Mouse (Mus musculus): Measurements from ENCODE around the gene Macrod2.

The Macrod2 gene

GRCm38 (mm10) chr2:142058751-142059090, 1663.6 kb downstream of the Macrod2 start:
- no peak for DNase-seq

- no peak for DNase-seq
Measured at GRCm38 (mm10) chr2:142108947-142109346, 1713.8 kb downstream of the Macrod2 start.

DNA sequence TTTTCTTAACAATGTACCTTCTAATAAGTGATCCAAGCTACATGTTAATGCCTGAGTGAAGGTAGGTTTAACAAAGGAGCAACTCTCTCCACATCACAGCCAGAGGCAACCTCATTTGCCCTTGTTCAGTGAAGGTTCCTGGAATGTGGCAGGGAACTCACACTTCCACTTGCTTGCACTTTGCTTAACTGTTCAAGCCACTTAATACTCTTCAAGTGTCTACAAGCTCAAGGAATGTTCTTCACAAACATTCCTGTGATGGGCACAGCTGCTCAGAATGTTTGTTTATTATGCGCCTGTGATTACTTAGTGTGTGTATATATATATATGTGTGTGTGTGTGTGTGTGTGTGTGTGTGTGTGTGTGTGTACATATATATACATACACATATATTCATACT, 1721.5 kb downstream of the Macrod2 start:
- no peak for DNase-seq

- DNase-seq = no peak
Measured at GRCm38 (mm10) chr2:142128109-142128508, 1733.0 kb downstream of the Macrod2 start.

DNA sequence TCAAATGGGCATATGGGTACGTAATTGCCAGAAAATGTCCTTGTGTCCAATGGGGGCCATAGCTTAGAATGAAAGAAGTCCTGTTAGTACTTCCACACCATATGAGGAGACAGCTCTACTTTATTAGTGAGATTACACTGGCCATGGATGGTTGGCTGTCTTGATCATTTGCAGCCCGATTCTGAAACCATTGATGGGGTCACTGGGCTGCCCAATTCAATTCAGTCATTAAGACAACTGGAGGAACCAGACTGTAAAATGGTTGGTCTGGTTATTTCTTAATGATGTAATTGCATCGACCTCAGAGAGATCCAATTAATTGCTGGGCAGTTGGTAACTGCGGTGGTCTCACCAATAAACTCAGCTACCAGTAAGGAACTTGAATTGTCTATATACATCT, 1734.1 kb downstream of the Macrod2 start:
- DNase-seq = no peak

DNA sequence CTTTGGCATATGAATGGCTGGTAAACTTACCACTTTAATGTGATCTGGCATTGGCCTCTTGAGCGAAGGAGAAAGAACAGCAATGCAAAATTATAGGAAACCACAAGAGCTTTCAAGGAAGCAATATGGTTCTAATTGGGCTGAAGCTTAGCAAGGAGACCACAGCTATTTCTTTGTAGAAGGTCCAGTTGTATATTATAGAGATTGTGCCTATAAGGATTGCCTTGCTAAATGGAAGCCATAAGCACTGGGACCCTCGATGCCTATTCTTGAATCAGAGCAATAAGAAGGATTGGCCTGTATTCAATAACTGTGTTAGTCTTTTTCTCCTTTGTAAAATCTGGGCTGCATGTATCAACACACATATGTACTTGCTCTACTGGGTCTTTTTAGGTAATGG, 1754.2 kb downstream of the Macrod2 start:
- no peak for DNase-seq

- no peak for DNase-seq
Measured at GRCm38 (mm10) chr2:142163506-142164275, 1768.6 kb downstream of the Macrod2 start.

DNA sequence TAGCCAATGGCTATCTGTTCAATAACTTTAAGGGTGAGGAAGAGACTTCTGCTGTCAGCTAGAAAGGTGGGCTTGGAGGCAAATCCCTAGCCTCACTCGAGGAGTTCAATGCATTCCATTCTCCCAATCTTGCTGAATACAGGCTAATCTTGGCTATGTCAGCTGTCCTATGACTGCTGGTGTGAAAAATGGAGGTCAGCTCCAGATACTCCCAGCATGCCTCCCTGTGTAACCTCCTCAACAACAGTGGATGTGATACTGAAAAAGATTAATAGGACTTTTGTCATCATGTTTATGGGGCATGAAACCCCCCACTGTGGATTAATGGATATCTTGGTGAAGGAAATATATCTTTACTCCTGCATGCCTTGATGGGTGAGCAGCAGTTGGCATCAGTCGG, 1774.5 kb downstream of the Macrod2 start:
- DNase-seq = no peak

- DNase-seq = no peak
Measured at GRCm38 (mm10) chr2:142172706-142173105, 1777.6 kb downstream of the Macrod2 start.

DNA sequence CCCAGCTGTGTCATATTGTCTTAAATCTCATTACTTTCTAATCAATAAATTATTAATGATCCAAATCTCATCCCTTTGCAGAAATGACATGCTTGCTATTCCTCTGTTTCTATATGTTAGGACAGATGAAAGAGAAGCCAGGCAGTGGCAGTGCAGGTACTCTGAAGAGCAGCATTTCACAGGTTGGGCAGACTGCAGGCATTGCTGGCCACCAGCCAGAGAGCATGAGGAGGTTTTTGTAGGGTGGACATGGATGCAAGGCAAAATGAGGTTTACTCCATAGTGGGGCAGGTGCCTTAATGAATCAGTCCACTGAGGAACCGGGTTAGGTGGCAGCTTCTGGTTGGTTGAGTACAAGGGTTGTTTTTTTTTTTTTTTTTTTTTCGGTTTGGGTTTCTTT, 1778.9 kb downstream of the Macrod2 start:
- no peak for DNase-seq

DNA sequence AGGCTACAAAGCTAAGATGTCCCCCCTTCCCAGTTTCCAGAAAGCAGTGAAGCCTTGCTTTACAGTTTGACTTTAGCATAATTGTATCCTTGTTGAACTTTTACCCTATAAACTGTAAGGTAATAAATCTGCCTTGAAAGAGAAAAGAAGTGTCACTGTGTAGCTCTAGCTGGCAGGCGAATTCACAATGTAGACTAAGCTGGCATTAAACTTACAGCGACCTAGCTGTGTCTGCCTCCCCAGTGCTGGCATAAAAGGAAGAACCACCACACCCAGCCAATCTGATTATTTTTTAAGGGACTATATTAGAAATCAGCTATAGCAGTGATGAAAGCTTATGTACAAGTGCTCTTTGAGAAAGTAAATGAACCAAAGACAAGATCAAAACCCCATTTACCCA, 1791.8 kb downstream of the Macrod2 start:
- no peak for DNase-seq

GRCm38 (mm10) chr2:142187428-142187827, 1792.3 kb downstream of the Macrod2 start:
- DNase-seq = peak; percentile 12

- peak; percentile 60 for DNase-seq
Measured at GRCm38 (mm10) chr2:142217371-142217770, 1822.3 kb downstream of the Macrod2 start.

DNA sequence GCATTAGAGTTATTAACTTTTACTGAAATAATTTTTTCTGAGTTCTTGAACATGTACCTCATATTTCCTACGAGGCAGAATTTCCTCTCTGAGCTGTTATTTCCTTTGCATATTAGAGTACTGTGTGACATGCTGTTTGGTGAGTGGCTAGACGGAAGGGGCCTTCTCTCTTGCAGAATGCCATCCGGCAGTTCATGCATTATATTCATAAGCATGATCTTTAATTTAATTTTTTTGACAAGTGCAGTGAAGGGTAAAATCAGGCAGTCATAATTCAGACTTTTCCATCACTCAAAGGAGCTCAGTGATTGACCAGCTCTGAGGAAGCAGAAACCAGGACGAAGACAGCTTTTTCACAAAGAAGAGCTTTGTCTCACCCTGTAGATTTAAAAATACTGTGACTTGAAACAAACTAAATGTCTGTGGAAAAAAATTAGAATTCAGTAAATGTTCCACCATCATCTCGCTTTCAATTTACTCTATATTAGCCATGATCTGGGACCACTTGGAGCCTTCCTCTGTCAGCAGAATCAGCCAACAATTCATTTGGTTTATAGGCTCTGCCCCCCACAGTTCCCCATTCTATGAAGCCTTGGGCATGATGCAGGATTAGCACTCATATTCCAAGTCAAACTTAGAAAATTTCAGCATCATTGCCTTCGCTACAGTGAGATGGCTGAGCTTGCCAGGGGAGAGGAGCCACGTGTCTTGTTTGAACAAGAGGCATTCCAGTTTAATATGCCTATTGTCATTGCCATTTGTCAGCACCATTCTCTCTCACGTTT, 1827.2 kb downstream of the Macrod2 start:
- DNase-seq = no peak

- peak; percentile 71 for DNase-seq
Measured at GRCm38 (mm10) chr2:142222926-142223325, 1827.8 kb downstream of the Macrod2 start.

GRCm38 (mm10) chr2:142230985-142231549, 1836.0 kb downstream of the Macrod2 start:
- DNase-seq = no peak

GRCm38 (mm10) chr2:142232828-142233227, 1837.7 kb downstream of the Macrod2 start:
- DNase-seq = no peak

DNA sequence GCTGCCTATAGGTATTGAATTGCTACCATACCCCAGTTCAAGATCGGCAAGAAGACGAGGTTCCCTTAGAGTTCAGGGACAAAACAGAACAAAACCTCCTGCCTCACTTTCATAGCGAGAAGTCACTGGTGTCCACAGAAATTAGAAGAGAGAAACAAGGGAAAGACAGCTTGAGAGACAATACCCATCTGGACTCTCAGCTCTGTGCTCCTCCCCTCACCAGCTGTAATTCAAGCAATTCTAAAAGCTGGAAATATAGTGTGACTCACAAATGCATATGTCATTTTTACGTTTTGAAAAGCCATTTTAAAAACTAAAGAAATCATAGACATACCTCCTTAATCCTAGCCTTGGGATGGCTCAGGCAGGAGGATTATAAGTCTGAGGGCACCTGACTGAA, 1848.4 kb downstream of the Macrod2 start:
- no peak for DNase-seq

- DNase-seq = no peak
Measured at GRCm38 (mm10) chr2:142250383-142250782, 1855.3 kb downstream of the Macrod2 start.

DNA sequence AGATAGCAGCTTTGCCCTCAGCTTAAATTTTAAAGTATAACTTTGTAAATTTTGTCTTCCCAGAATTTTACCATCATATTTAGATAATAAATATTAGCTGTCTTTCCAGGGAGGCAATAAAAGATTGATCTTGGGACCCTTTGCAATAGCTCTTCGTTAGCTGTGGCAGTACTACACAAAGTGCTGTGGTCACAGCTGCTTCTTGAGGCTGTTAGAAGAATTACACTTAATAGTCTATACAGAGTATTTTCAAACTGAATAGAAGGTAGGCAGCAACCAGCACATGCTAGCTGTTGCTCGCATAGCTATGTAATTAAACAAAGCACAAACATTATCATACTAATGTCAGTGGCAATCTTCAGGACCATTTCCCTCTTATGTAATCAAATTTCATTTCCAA, 1856.4 kb downstream of the Macrod2 start:
- no peak for DNase-seq

DNA sequence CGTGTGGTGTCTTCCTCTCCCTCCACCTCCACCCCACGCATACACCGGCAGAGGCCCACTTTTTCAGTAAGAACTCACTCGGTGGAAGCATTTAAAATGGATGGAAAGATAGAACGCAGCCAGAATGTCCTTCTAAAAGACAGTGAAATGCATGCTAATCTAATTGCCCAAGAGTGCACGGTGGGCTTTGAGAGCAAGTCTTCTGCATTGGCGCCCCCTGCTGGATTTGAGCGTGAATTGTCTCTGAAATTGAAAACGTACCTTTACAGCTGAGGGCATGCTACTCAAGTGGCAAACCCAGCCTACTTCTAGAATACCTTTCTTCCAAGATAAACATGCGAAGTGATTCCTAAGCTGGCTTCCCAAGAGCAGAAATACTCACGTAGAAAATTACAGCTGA, 1858.8 kb downstream of the Macrod2 start:
- peak; percentile 66 for DNase-seq

- no peak for DNase-seq
Measured at GRCm38 (mm10) chr2:142254566-142254965, 1859.5 kb downstream of the Macrod2 start.

- DNase-seq = no peak
Measured at GRCm38 (mm10) chr2:142257501-142257900, 1862.4 kb downstream of the Macrod2 start.

DNA sequence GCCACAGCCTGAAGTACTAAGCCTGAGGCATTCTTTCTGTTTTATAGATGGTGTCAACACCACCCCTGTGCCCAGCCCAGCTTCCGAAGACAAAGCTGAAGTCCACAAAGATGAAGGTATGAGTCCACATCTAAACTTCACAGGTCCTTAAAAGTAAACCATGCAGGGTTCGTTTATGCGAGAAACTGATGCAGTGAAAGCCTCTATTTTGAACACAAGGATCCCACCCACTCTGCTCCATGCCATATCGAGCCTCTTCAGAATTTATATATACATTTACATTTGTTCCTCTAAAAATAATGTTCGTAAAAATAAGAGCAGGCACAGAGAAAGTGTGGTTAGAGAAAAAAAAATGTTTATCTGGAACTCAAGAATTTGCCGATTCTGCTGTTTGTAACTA, 1865.9 kb downstream of the Macrod2 start:
- DNase-seq = no peak

Measured in kidney, adult 9 months (tissue).